Mouse (Mus musculus) lung, embryonic 14.5 days (tissue): ENCODE data around the gene Slc16a5. TPM values are rescaled to one million over a fixed set of nuclear protein-coding genes. Genes with fewer than 3 reads are reported as not detected.
"Not testable (repeated sequence)": the region's sequence is repeated elsewhere in the genome, so short reads cannot be mapped to it uniquely, and the experiment has no call there.

Source experiments
- ATAC-seq: fragments of 200-750 bp; cut with Nextera tagmentation; 2 replicates; pipeline ENCODE4 v1.8.0; 2017; ENCODE audit warnings: mild to moderate bottlenecking, moderate TSS enrichment, moderate library complexity; ENCODE audit not compliant: insufficient read depth
- DNase-seq: peaks from one replicate; pipeline ENCODE4 v3.0.0-alpha.2; 2015
- H3K27ac ChIP-seq: fragments of 300-500 bp; sonication (generic); 2 replicates; pipeline ENCODE4 v1.5.1; 2014; ENCODE audit warnings: low read depth, mild to moderate bottlenecking, moderate library complexity
- H3K27me3 ChIP-seq: fragments of 300-500 bp; sonication (generic); 2 replicates; pipeline ENCODE4 v1.6.1; 2014; ENCODE audit warnings: low read length, control low read depth; ENCODE audit not compliant: insufficient read depth
- H3K36me3 ChIP-seq: fragments of 300-500 bp; sonication (generic); 2 replicates; pipeline ENCODE4 v1.6.1; 2014; ENCODE audit warnings: control low read depth; ENCODE audit not compliant: insufficient read depth
- H3K4me1 ChIP-seq: fragments of 300-500 bp; sonication (generic); 2 replicates; pipeline ENCODE4 v1.6.1; 2014; ENCODE audit warnings: antibody characterized with exemption, control low read depth; ENCODE audit not compliant: insufficient read depth
- H3K4me2 ChIP-seq: fragments of 300-500 bp; sonication (generic); 2 replicates; pipeline ENCODE4 v1.6.1; 2014; ENCODE audit warnings: mild to moderate bottlenecking
- H3K4me3 ChIP-seq: fragments of 300-500 bp; sonication (generic); 2 replicates; pipeline ENCODE4 v1.5.1; 2014; ENCODE audit warnings: low read depth, low read length
- H3K9ac ChIP-seq: fragments of 300-500 bp; sonication (generic); 2 replicates; pipeline ENCODE4 v1.6.1; 2014
- H3K9me3 ChIP-seq: fragments of 300-500 bp; sonication (generic); 2 replicates; pipeline ENCODE4 v1.6.1; 2016; ENCODE audit warnings: low read depth, low read length, control low read depth
- CTCF ChIP-seq: IDR thresholded peaks from 2 replicates; pipeline ENCODE4 v1.5.1; 2016; ENCODE audit warnings: antibody characterized with exemption, low read depth
- WGBS: fragments of 180-500 bp; shearing (Covaris S2); extraction: QIAGEN DNeasy Blood & Tissue Kit; methylation state at CpG from one replicate; pipeline ENCODE4 v1.1.7; 2014; 5-methylcytosine and 5-hydroxymethylcytosine counted together
- polyA plus RNA-seq: library from polyadenylated mRNA; unstranded; fragments of >200 nt; fragmentation: Nextera tagmentation; extraction: Ambion mirVana; gene quantifications from 2 replicates; pipeline ENCODE4 v1.2.1, GENCODE M21; 2014

Gene Slc16a5
- polyA plus RNA-seq, 1 experiment from 2014 or later = 0.28 TPM

GRCm38 (mm10) chr11:115490441-115491355, 28.4 kb downstream of the Slc16a5 start:
- 21% methylated on average over 25 of the region's 25 CpGs for WGBS
- TF ChIP-seq CTCF = no peak
- Histone ChIP-seq H3K27ac (peak overlapping the region; percentile 78; the same call in 1 of the 2 replicates), H3K27me3 (no peaks in the 10 kb centered on the region), H3K9me3 (no peaks in the 10 kb centered on the region), H3K4me3 (peak overlapping the region; percentile 64), H3K4me2 (peak overlapping the region; percentile 86), H3K36me3 (peaks cover 14% of the 10 kb centered on the region; the same call in 1 of the 2 replicates), H3K4me1 (0 out of 2 replicates have a peak, but pooled peaks cover 5% of the 10 kb centered on the region), H3K9ac (peak overlapping the region; percentile 69)
- no peak for DNase-seq
- ATAC-seq = peak; percentile 42

GRCm38 (mm10) chr11:115491356-115492083, 29.2 kb downstream of the Slc16a5 start, which contains the start of gene Nt5c:
Gene Nt5c, minus strand, starts transcription at chr11:115491862.
- Histone ChIP-seq H3K4me3 (peak within 1 kb of the TSS; percentile 64), H3K9ac (peak within 1 kb of the TSS; percentile 69), H3K9me3 (no peaks in the 10 kb centered on the region), H3K27ac (peak within 1 kb of the TSS; percentile 78; the same call in 1 of the 2 replicates), H3K4me1 (0 out of 2 replicates have a peak, but pooled peaks cover 5% of the 10 kb centered on the region), H3K36me3 (peaks cover 15% of the 10 kb centered on the region; the same call in 1 of the 2 replicates), H3K4me2 (peak within 1 kb of the TSS; percentile 86), H3K27me3 (no peaks in the 10 kb centered on the region)
- peak; percentile 80 for TF ChIP-seq CTCF
- peak; percentile 87 for DNase-seq
- ATAC-seq = peak; percentile 87
- WGBS = under 1% methylated on average over 43 of the region's 43 CpGs

- no peak for TF ChIP-seq CTCF
- Histone ChIP-seq H3K36me3 (peaks cover 23% of the 10 kb centered on the region), H3K9ac (peak overlapping the region; percentile 69; the same call in 1 of the 2 replicates), H3K27me3 (no peaks in the 10 kb centered on the region), H3K27ac (no peak overlapping the region), H3K9me3 (no peaks in the 10 kb centered on the region), H3K4me2 (peak overlapping the region; percentile 86), H3K4me3 (peak overlapping the region; percentile 64), H3K4me1 (0 out of 2 replicates have a peak, but pooled peaks cover 5% of the 10 kb centered on the region)
- no peak for ATAC-seq
- no peak for DNase-seq
- 24% methylated on average over 6 of the region's 6 CpGs for WGBS
Measured at GRCm38 (mm10) chr11:115492387-115492786, 30.1 kb downstream of the Slc16a5 start.

- 84% methylated on average over 9 of the region's 9 CpGs for WGBS
- peaks cover 49% of the 10 kb centered on the region for H3K36me3 ChIP-seq
- not testable (repeated sequence) for H3K4me2 ChIP-seq, H3K4me1 ChIP-seq, ATAC-seq, H3K27ac ChIP-seq, H3K9ac ChIP-seq, H3K9me3 ChIP-seq, DNase-seq, H3K4me3 ChIP-seq, H3K27me3 ChIP-seq
Measured at GRCm38 (mm10) chr11:115496559-115496958, 34.3 kb downstream of the Slc16a5 start.

GRCm38 (mm10) chr11:115502636-115503035, 40.4 kb downstream of the Slc16a5 start:
- H3K9me3 ChIP-seq = no peaks in the 10 kb centered on the region
- DNase-seq (no peak), ATAC-seq (no peak)
- no peak overlapping the region for H3K4me2 ChIP-seq
- no peaks in the 10 kb centered on the region for H3K27me3 ChIP-seq
- peaks cover 56% of the 10 kb centered on the region for H3K36me3 ChIP-seq
- no peak overlapping the region for H3K4me3 ChIP-seq
- no peaks in the 10 kb centered on the region for H3K4me1 ChIP-seq
- H3K9ac ChIP-seq = no peak overlapping the region
- 94% methylated on average over 6 of the region's 6 CpGs for WGBS
- TF ChIP-seq CTCF = no peak
- no peak overlapping the region for H3K27ac ChIP-seq

- Histone ChIP-seq H3K36me3 (peaks cover 25% of the 10 kb centered on the region), H3K4me3 (no peak overlapping the region), H3K9me3 (no peaks in the 10 kb centered on the region), H3K27ac (no peak overlapping the region), H3K27me3 (no peaks in the 10 kb centered on the region), H3K4me1 (peaks cover 18% of the 10 kb centered on the region), H3K9ac (no peak overlapping the region), H3K4me2 (no peak overlapping the region)
- TF ChIP-seq CTCF = no peak
- no peak for ATAC-seq
- DNase-seq = no peak
- WGBS = 45% methylated on average over 3 of the region's 3 CpGs
Measured at GRCm38 (mm10) chr11:115506586-115506985, 44.3 kb downstream of the Slc16a5 start.
